Mouse (Mus musculus): ENCODE data around the gene Rnpepl1. TPM values are rescaled to one million over a fixed set of nuclear protein-coding genes. Genes with fewer than 3 reads are reported as not detected.

Rnpepl1 gene
- polyA plus RNA-seq, 1 experiment from 2014 or later = 36.2 TPM

DNA sequence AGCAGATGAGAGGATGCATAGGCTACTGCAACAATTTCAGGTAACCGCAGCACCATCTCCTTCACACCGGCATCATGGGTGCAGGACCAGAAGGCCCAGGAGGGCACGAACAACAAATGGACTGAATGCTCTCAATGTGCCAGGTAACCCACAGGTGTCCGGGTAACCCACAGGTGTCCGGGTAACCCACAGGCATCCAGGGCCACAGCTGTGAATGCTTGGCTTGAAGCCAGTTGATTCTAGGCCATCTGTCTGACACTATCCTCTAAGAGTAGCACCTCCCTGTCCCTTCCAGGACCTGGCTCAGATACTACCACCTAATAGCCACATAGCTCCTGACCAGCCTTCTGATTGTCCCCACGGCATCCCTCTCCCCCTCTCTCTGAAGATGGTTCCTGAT, 28.6 kb upstream of the Rnpepl1 start:
- ATAC-seq (ENCODE audit: low FRiP score, low read depth) = no peak
- H3K27ac ChIP-seq (replicated peaks) = no peak overlapping the region
- H3K9ac ChIP-seq = no peak overlapping the region
- H3K27me3 ChIP-seq = no peaks in the 10 kb centered on the region
- no peak overlapping the region for H3K4me2 ChIP-seq
- H3K9me3 ChIP-seq = no peaks in the 10 kb centered on the region
- H3K36me3 ChIP-seq = no peaks in the 10 kb centered on the region
- no peaks in the 10 kb centered on the region for H3K4me1 ChIP-seq (replicated peaks)
- WGBS = 86% methylated on average over 6 of the region's 6 CpGs
- no peak overlapping the region for H3K4me3 ChIP-seq

DNA sequence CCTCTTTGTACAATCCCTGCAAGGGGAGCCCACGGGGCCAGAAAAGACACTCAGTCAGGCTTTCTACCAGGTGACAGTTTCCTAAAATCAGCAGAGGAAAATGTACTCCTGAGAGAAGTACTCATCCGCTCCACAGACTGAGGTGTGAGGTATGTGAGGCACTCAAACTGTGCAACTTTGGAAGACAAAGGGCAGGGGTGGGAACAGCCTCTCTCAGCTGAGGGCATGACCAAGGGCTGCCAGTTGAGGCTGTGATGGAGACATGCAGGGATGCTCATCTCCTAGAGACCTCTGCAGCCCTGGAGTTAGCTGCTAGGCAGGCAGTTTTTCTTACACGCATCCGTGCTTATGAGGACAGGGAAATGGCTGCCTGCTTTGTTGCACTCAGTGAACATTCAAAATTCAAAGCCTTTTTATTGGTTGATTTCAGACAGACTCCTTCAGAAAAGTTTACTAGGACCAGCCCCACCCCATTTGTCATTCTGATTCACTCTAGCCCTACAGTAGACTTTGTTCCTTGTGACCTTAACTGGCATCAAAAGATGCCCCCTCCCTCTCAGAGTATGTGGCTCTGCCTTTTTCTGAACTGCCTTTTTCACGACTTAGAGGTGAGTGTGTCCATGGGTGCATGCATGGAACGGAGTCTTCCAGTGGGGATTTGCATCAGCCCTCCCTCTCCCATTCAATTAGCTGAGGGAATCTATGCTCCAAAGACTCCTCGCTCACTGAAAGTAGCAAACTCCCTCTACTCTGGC, 21.5 kb upstream of the Rnpepl1 start:
- no peaks in the 10 kb centered on the region for H3K27me3 ChIP-seq
- H3K4me2 ChIP-seq = no peak overlapping the region
- H3K9ac ChIP-seq = no peak overlapping the region
- no peaks in the 10 kb centered on the region for H3K9me3 ChIP-seq
- no peaks in the 10 kb centered on the region for H3K36me3 ChIP-seq
- no peak overlapping the region for H3K27ac ChIP-seq (replicated peaks)
- WGBS = 73% methylated on average over 7 of the region's 7 CpGs
- H3K4me3 ChIP-seq = no peak overlapping the region
- ATAC-seq (ENCODE audit: low FRiP score, low read depth) = no peak
- H3K4me1 ChIP-seq (replicated peaks) = no peaks in the 10 kb centered on the region

GRCm38 (mm10) chr1:92892791-92893190, 17.8 kb upstream of the Rnpepl1 start:
- ATAC-seq (ENCODE audit: low FRiP score, low read depth) = no peak
- H3K4me3 ChIP-seq = no peak overlapping the region
- WGBS = 66% methylated on average over 3 of the region's 3 CpGs
- H3K4me2 ChIP-seq = no peak overlapping the region
- H3K36me3 ChIP-seq = no peaks in the 10 kb centered on the region
- H3K9me3 ChIP-seq = no peaks in the 10 kb centered on the region
- no peak overlapping the region for H3K9ac ChIP-seq
- H3K4me1 ChIP-seq (replicated peaks) = no peaks in the 10 kb centered on the region
- no peak overlapping the region for H3K27ac ChIP-seq (replicated peaks)
- no peaks in the 10 kb centered on the region for H3K27me3 ChIP-seq

DNA sequence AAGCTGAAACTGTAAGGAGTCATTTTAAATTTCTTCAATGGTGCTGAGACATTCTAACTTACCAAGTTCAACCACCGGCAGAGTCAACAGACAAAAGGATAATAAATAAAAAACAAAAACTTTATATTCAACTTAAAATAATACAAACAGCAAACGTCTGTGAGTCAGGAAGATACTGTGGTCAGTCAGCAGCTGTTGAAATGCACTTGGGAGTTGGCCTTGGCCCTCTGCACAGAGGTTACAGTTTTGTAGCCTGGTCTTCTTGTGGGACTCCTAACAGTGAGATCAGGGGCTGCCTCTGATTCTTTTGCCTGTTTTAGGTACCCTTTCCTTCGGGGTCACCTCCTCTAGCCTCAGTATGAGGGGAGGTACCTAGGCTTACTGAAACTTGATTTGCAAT, 16.7 kb upstream of the Rnpepl1 start:
- ATAC-seq (ENCODE audit: low FRiP score, low read depth) = no peak
- whole genome bisulfite sequencing = 77% methylated on average over 3 of the region's 3 CpGs
- Histone ChIP-seq H3K4me3 (no peak overlapping the region), H3K27ac (replicated peaks) (no peak overlapping the region), H3K9ac (no peak overlapping the region), H3K4me1 (replicated peaks) (no peaks in the 10 kb centered on the region), H3K4me2 (no peak overlapping the region), H3K36me3 (no peaks in the 10 kb centered on the region), H3K9me3 (no peaks in the 10 kb centered on the region), H3K27me3 (no peaks in the 10 kb centered on the region)

DNA sequence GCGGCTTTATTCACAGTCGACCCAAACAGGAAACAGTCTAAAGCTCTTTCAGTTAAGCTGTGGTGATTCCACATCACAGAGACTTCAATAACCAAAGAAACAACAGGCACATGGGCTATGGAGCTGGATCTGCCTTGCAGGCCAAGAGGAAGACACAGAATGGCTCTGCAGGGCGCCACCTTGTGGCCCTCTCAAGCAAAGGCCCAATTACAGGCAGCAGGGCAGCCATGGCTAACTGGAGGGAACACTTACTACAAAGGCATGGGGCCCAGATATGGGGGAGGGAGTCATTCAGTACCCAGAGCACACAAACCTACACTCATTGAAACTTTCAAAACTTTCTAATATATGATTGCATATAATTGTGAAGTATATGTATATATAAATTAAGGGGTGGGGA, 15.5 kb upstream of the Rnpepl1 start:
- Histone ChIP-seq H3K27me3 (no peaks in the 10 kb centered on the region), H3K9ac (no peak overlapping the region), H3K9me3 (no peaks in the 10 kb centered on the region), H3K4me2 (no peak overlapping the region), H3K4me3 (no peak overlapping the region), H3K36me3 (no peaks in the 10 kb centered on the region), H3K4me1 (replicated peaks) (no peaks in the 10 kb centered on the region), H3K27ac (replicated peaks) (no peak overlapping the region)
- ATAC-seq (ENCODE audit: low FRiP score, low read depth) = peak; percentile 78
- WGBS = 14% methylated on average over 3 of the region's 3 CpGs

GRCm38 (mm10) chr1:92902786-92903185, 7.8 kb upstream of the Rnpepl1 start, which contains the start of gene Ankmy1:
TSS of gene Ankmy1 (minus strand) at chr1:92902906.
- ATAC-seq (ENCODE audit: low FRiP score, low read depth) = peak; percentile 6; the same call in 1 of the 2 replicates
- no peaks in the 10 kb centered on the region for H3K9me3 ChIP-seq
- H3K4me2 ChIP-seq = peak within 1 kb of the TSS; percentile 49
- H3K9ac ChIP-seq = no peak within 1 kb of the TSS; the same call in 1 of the 2 replicates
- no peaks in the 10 kb centered on the region for H3K36me3 ChIP-seq
- WGBS = 2% methylated on average over 15 of the region's 15 CpGs
- peaks cover 17% of the 10 kb centered on the region for H3K4me1 ChIP-seq (replicated peaks)
- peaks cover 10% of the 10 kb centered on the region; the same call in 1 of the 2 replicates for H3K27me3 ChIP-seq
- H3K4me3 ChIP-seq = peak within 1 kb of the TSS; percentile 16
- H3K27ac ChIP-seq (replicated peaks) = no peak within 1 kb of the TSS

- H3K36me3 ChIP-seq = no peaks in the 10 kb centered on the region
- no peak for ATAC-seq (ENCODE audit: low FRiP score, low read depth)
- H3K9me3 ChIP-seq = no peaks in the 10 kb centered on the region
- peaks cover 10% of the 10 kb centered on the region; the same call in 1 of the 2 replicates for H3K27me3 ChIP-seq
- H3K4me1 ChIP-seq (replicated peaks) = peaks cover 21% of the 10 kb centered on the region
- no peak overlapping the region for H3K4me2 ChIP-seq
- no peak overlapping the region for H3K4me3 ChIP-seq
- 76% methylated on average over 4 of the region's 4 CpGs for WGBS
- no peak overlapping the region for H3K9ac ChIP-seq
- H3K27ac ChIP-seq (replicated peaks) = no peak overlapping the region
Observed at GRCm38 (mm10) chr1:92903627-92904026, 7.0 kb upstream of the Rnpepl1 start.

- Histone ChIP-seq H3K4me1 (replicated peaks) (peaks cover 35% of the 10 kb centered on the region), H3K4me3 (no peak overlapping the region), H3K36me3 (no peaks in the 10 kb centered on the region), H3K27ac (replicated peaks) (no peak overlapping the region), H3K27me3 (peaks cover 10% of the 10 kb centered on the region; the same call in 1 of the 2 replicates), H3K9ac (no peak overlapping the region), H3K4me2 (peak overlapping the region; percentile 76; the same call in 1 of the 2 replicates), H3K9me3 (no peaks in the 10 kb centered on the region)
- 90% methylated on average over 2 of the region's 2 CpGs for WGBS
- ATAC-seq (ENCODE audit: low FRiP score, low read depth) = no peak
Observed at GRCm38 (mm10) chr1:92905703-92906310, 4.8 kb upstream of the Rnpepl1 start.

- peak within 1 kb of the TSS; percentile 76 for H3K4me2 ChIP-seq
- WGBS = under 1% methylated on average over 81 of the region's 81 CpGs
Observed at GRCm38 (mm10) chr1:92906779-92907631, 3.6 kb upstream of the Rnpepl1 start, which contains the start of gene Dusp28. TSS of gene Dusp28 (plus strand) at chr1:92906981.

GRCm38 (mm10) chr1:92907632-92908360, 2.8 kb upstream of the Rnpepl1 start:
- Histone ChIP-seq H3K4me2 (peak overlapping the region; percentile 76), H3K27ac (replicated peaks) (peak overlapping the region; percentile 92), H3K9ac (peak overlapping the region; percentile 61), H3K36me3 (no peaks in the 10 kb centered on the region), H3K27me3 (no peaks in the 10 kb centered on the region), H3K4me1 (replicated peaks) (peaks cover 45% of the 10 kb centered on the region), H3K4me3 (peak overlapping the region; percentile 71), H3K9me3 (no peaks in the 10 kb centered on the region)
- ATAC-seq (ENCODE audit: low FRiP score, low read depth) = peak; percentile 10
- 39% methylated on average over 20 of the region's 20 CpGs for WGBS

More at GRCm38 (mm10) chr1:92906779-92907631, 3.6 kb upstream of the Rnpepl1 start, which contains the start of gene Dusp28:
- peak within 1 kb of the TSS; percentile 61 for H3K9ac ChIP-seq
- H3K4me1 ChIP-seq (replicated peaks) = peaks cover 43% of the 10 kb centered on the region
- H3K9me3 ChIP-seq = no peaks in the 10 kb centered on the region
- ATAC-seq (ENCODE audit: low FRiP score, low read depth) = peak; percentile 90
- peak within 1 kb of the TSS; percentile 92 for H3K27ac ChIP-seq (replicated peaks)
- peak within 1 kb of the TSS; percentile 71 for H3K4me3 ChIP-seq
- H3K27me3 ChIP-seq = peaks cover 5% of the 10 kb centered on the region; the same call in 1 of the 2 replicates
- no peaks in the 10 kb centered on the region for H3K36me3 ChIP-seq

DNA sequence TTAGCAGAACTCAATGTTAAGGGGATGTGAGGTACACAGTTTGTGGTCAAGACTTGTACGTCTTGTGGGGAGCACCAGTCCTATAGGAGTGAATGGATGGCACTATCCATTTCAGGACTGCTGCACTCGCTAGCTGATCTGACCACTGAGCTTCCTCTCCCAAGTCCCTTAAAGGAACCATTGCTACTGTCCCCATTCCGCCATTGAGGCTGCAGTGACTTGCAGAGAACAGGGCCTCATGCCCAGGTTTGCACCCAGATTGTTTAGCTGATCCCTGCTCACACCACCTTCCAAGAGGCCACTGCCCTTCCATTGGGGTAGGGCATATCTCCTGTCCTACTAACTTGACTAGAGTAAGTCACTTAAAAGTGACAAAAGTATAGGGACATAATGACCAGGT, 1.9 kb upstream of the Rnpepl1 start:
- H3K4me2 ChIP-seq = no peak overlapping the region
- no peaks in the 10 kb centered on the region for H3K36me3 ChIP-seq
- no peak for ATAC-seq (ENCODE audit: low FRiP score, low read depth)
- no peak overlapping the region for H3K27ac ChIP-seq (replicated peaks)
- H3K9ac ChIP-seq = no peak overlapping the region
- no peaks in the 10 kb centered on the region for H3K27me3 ChIP-seq
- WGBS = 92% methylated on average over 3 of the region's 3 CpGs
- no peak overlapping the region for H3K4me3 ChIP-seq
- H3K4me1 ChIP-seq (replicated peaks) = peaks cover 47% of the 10 kb centered on the region
- no peaks in the 10 kb centered on the region for H3K9me3 ChIP-seq
